Mouse (Mus musculus): ENCODE results near the gene Slc35c1. TPM values are rescaled to one million over a fixed set of nuclear protein-coding genes. Genes with fewer than 3 reads are reported as not detected.
"Not testable (repeated sequence)": the region's sequence is repeated elsewhere in the genome, so short reads cannot be mapped to it uniquely, and the experiment has no call there.

Gene Slc35c1
- total and polyA plus RNA-seq, 2 experiments from 2014 or later = 9.1 to 14.4 TPM

DNA sequence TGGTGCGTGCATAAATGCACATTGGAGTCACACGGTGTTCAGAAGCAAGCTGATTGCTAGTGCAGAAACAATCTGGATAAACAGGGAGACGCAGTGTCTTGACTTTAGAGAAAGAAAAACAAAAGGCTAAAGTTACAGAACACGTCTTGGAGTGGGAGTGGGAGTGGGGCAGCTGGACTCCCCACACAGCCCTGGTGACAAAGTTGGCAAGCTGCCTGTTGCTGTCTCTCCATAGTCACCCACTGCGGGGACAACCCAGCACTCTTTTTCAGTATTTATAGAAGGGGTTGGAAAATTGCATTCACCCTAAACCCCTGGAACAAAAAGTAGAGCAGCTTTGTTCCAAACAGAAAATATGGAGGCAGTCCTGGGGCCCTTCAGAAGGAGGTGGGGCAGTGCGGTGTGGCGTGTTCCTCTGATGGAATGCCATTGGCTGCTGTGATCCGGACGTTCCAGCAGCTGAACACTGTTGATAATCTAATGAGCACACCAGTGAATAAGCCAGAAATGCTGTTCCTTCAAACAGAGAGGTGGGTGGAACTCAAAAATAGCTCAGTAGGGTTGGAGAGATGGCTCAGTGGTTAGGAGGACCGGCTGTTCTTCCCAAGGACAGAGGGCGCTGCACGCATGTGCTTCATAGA is 17.5 kb upstream of the Slc35c1 start:
- no peak overlapping the region for H3K9ac ChIP-seq
- H3K27ac ChIP-seq (ENCODE audit: low read depth, low read length) = no peak overlapping the region
- WGBS = 62% methylated on average over 12 of the region's 12 CpGs
- H3K4me3 ChIP-seq (ENCODE audit: low read depth, low read length) = no peak overlapping the region
- no peaks in the 10 kb centered on the region for H3K36me3 ChIP-seq (ENCODE audit: insufficient read depth)
- no peak overlapping the region for H3K4me2 ChIP-seq (ENCODE audit: low read depth)
- no peak for TF ChIP-seq CTCF (IDR thresholded peaks at IDR 0.05; ENCODE audit: low read depth)
- DNase-seq = no peak
- no peaks in the 10 kb centered on the region for H3K27me3 ChIP-seq (ENCODE audit: insufficient read depth, low read length)
- H3K4me1 ChIP-seq (ENCODE audit: insufficient read depth) = no peaks in the 10 kb centered on the region
- H3K9me3 ChIP-seq (ENCODE audit: low read length) = no peaks in the 10 kb centered on the region
- no peak for ATAC-seq

DNA sequence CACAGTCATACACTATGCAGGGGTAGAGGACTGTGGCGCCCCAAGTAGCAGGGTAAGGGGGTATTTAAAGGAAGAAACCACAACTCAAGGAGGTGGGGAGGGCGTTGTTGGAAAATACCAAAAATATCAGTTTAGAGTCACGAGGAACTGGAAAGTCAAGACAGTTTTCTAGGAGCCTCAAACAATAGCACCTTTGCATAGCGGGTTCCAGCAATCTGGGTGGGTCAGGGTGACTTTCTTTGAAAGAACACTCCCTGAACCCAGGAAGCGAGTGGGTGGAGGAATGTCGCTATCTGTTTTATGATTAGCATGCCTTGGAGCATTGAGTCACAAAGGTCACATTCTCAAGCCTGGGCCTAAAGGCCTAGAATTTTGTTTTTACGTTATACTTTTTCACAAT is 16.2 kb upstream of the Slc35c1 start:
- H3K27me3 ChIP-seq (ENCODE audit: insufficient read depth, low read length); H3K4me1 ChIP-seq (ENCODE audit: insufficient read depth); H3K27ac ChIP-seq (ENCODE audit: low read depth, low read length); DNase-seq; H3K4me3 ChIP-seq (ENCODE audit: low read depth, low read length); H3K9me3 ChIP-seq (ENCODE audit: low read length); ATAC-seq; H3K4me2 ChIP-seq (ENCODE audit: low read depth); H3K36me3 ChIP-seq (ENCODE audit: insufficient read depth); H3K9ac ChIP-seq: not testable (repeated sequence)
- WGBS = 88% methylated on average over 7 of the region's 7 CpGs

DNA sequence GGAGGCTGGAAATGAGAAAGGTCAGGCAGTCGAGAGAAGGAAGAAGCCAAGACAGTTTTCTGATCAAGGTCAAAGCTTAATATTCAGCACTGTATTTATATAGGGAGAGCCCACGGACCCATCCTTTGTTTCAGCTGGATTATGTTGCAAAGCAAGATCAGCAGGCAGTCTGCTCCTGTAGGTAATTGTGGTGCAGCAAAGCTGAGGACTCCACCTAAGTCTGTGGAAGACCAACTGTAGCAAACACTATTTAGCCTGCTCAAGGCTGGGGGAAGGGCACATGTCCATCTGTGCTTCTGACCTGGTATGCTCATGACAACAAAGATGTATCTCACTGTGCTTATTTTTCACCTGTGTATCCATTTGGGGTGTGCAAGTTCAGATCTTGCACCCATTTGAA is 15.4 kb upstream of the Slc35c1 start:
- Histone ChIP-seq H3K9ac (no peak overlapping the region), H3K9me3 (ENCODE audit: low read length) (no peaks in the 10 kb centered on the region), H3K4me2 (ENCODE audit: low read depth) (no peak overlapping the region), H3K4me3 (ENCODE audit: low read depth, low read length) (no peak overlapping the region), H3K4me1 (ENCODE audit: insufficient read depth) (no peaks in the 10 kb centered on the region), H3K27ac (ENCODE audit: low read depth, low read length) (no peak overlapping the region), H3K36me3 (ENCODE audit: insufficient read depth) (no peaks in the 10 kb centered on the region), H3K27me3 (ENCODE audit: insufficient read depth, low read length) (no peaks in the 10 kb centered on the region)
- TF ChIP-seq CTCF (IDR thresholded peaks at IDR 0.05; ENCODE audit: low read depth) = no peak
- ATAC-seq = no peak
- DNase-seq = no peak
- WGBS = 48% methylated on average over 2 of the region's 2 CpGs

- no peaks in the 10 kb centered on the region for H3K4me1 ChIP-seq (ENCODE audit: insufficient read depth)
- 89% methylated on average over 3 of the region's 3 CpGs for WGBS
- no peaks in the 10 kb centered on the region for H3K9me3 ChIP-seq (ENCODE audit: low read length)
- no peak overlapping the region for H3K27ac ChIP-seq (ENCODE audit: low read depth, low read length)
- H3K4me2 ChIP-seq (ENCODE audit: low read depth) = no peak overlapping the region
- H3K36me3 ChIP-seq (ENCODE audit: insufficient read depth) = no peaks in the 10 kb centered on the region
- DNase-seq (no peak), ATAC-seq (no peak)
- no peak overlapping the region for H3K9ac ChIP-seq
- H3K4me3 ChIP-seq (ENCODE audit: low read depth, low read length) = no peak overlapping the region
- TF ChIP-seq CTCF (IDR thresholded peaks at IDR 0.05; ENCODE audit: low read depth) = no peak
- no peaks in the 10 kb centered on the region for H3K27me3 ChIP-seq (ENCODE audit: insufficient read depth, low read length)
These were observed 14.6 kb upstream of the Slc35c1 start for GRCm38 (mm10) chr2:92474920-92475319.

DNA sequence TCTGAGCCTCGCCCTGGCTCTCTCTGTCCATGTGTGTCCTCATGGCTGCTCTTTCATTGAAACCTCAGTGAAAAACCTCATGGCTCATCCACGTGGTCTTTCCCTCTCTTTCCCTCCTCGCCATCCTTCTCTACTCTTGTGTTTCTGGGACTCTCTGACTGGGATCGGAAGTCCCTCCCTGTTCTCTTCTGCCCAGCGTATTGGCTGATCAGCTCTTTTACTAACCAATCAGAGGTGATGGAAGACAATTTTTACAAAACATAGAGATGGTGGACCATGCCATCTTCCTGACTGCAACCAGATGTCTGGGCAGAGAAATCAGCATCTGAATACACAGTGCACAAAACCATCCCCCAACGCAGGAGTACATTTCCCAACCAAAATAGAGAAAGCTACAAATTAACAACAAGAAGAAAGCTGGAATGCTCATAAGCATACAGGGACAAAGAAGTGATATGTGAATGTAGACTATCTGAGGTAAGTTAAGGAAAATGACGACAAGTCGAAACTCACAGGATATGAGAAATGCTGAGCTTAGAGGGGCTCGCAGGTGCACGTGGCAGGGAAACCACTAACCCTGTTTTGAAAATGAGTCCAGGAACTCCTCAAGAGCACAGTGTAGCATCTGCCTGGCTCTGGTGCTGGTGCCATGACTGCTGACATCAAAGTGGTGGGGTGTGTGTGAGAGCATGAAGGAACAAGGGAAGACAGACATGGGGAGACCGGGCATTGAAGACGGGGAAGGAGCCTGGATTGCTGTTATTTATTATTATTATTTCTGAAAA is 11.7 kb upstream of the Slc35c1 start:
- Histone ChIP-seq H3K27ac (ENCODE audit: low read depth, low read length) (no peak overlapping the region), H3K9ac (no peak overlapping the region), H3K4me1 (ENCODE audit: insufficient read depth) (no peaks in the 10 kb centered on the region), H3K27me3 (ENCODE audit: insufficient read depth, low read length) (no peaks in the 10 kb centered on the region), H3K4me2 (ENCODE audit: low read depth) (no peak overlapping the region), H3K36me3 (ENCODE audit: insufficient read depth) (no peaks in the 10 kb centered on the region), H3K4me3 (ENCODE audit: low read depth, low read length) (no peak overlapping the region), H3K9me3 (ENCODE audit: low read length) (no peaks in the 10 kb centered on the region)
- DNase-seq (no peak), ATAC-seq (no peak)
- WGBS = 83% methylated on average over 12 of the region's 12 CpGs
- TF ChIP-seq CTCF (IDR thresholded peaks at IDR 0.05; ENCODE audit: low read depth) = no peak

GRCm38 (mm10) chr2:92464690-92465089 is 4.4 kb upstream of the Slc35c1 start:
- Histone ChIP-seq H3K4me1 (ENCODE audit: insufficient read depth) (no peaks in the 10 kb centered on the region), H3K27me3 (ENCODE audit: insufficient read depth, low read length) (no peaks in the 10 kb centered on the region; the same call in 1 of the 2 replicates), H3K27ac (ENCODE audit: low read depth, low read length) (no peak overlapping the region), H3K4me3 (ENCODE audit: low read depth, low read length) (no peak overlapping the region), H3K36me3 (ENCODE audit: insufficient read depth) (no peaks in the 10 kb centered on the region), H3K9me3 (ENCODE audit: low read length) (no peaks in the 10 kb centered on the region), H3K9ac (no peak overlapping the region), H3K4me2 (ENCODE audit: low read depth) (no peak overlapping the region)
- no peak for TF ChIP-seq CTCF (IDR thresholded peaks at IDR 0.05; ENCODE audit: low read depth)
- DNase-seq = no peak
- WGBS = 77% methylated on average over 3 of the region's 3 CpGs
- no peak for ATAC-seq

- TF ChIP-seq CTCF (IDR thresholded peaks at IDR 0.05; ENCODE audit: low read depth) = no peak
- no peak overlapping the region for H3K27ac ChIP-seq (ENCODE audit: low read depth, low read length)
These were observed 877 bp upstream of the Slc35c1 start for GRCm38 (mm10) chr2:92461215-92461614.

More at GRCm38 (mm10) chr2:92461215-92461614, 877 bp upstream of the Slc35c1 start:
- no peaks in the 10 kb centered on the region; the same call in 1 of the 2 replicates for H3K27me3 ChIP-seq (ENCODE audit: insufficient read depth, low read length)
- no peaks in the 10 kb centered on the region for H3K36me3 ChIP-seq (ENCODE audit: insufficient read depth)
- H3K4me1 ChIP-seq (ENCODE audit: insufficient read depth) = peaks cover 23% of the 10 kb centered on the region
- no peak for DNase-seq
- H3K9ac ChIP-seq = no peak overlapping the region
- H3K4me3 ChIP-seq (ENCODE audit: low read depth, low read length) = no peak overlapping the region
- ATAC-seq = no peak
- H3K4me2 ChIP-seq (ENCODE audit: low read depth) = no peak overlapping the region
- 88% methylated on average over 1 of the region's 1 CpGs for WGBS
- H3K9me3 ChIP-seq (ENCODE audit: low read length) = no peaks in the 10 kb centered on the region

Measured in forebrain, postnatal 0 days (tissue).